Mouse (Mus musculus) MN1 (cell line): Measurements from ENCODE around the gene Olfr93.
"Not testable (repeated sequence)": the region's sequence is repeated elsewhere in the genome, so short reads cannot be mapped to it uniquely, and the experiment has no call there.

Experiments used
- DNase-seq: peaks from one replicate; pipeline ENCODE4 v3.0.0-alpha.2; 2016; ENCODE audit warnings: low spot score

Olfr93 gene

DNA sequence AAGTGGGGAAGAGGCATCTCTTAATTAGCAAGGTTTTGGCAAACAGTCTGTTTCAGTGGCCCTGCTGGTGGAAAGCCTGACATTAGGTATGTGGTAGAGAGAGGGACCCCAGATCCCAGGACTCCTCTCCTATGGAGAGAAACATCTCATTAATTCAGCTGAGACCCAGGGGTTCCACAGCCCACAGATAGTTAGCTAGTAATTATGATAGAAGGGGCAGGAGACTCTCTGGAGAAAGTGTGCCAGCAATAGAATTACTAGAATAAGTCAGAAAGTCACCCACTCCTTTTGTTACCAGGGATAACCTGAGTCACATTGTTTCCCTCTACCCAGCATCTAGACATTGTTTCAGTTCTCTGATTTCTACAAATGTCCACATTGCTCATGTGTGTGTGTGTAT is at the start of gene Olfr93:
Olfr93 (minus strand) TSS at position 101 of the 400 bp plus-strand sequence.
- DNase-seq = no peak

DNA sequence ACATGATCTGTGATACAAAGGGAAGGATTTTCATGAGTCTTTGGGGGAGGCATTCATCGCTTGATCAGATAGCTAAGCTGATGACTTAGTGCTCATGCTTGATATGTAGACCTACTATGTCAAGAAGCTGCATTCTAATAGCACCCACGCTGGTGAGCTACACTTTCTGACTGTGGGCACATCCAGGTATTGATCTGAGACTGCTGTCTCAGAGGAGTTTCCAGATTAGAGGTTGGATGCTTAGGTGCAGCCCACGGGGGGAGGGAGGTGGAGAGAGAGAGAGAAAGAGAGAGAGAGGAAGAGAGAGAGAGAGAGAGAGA is 42.6 kb upstream of the Olfr93 start:
- no peak for DNase-seq

DNA sequence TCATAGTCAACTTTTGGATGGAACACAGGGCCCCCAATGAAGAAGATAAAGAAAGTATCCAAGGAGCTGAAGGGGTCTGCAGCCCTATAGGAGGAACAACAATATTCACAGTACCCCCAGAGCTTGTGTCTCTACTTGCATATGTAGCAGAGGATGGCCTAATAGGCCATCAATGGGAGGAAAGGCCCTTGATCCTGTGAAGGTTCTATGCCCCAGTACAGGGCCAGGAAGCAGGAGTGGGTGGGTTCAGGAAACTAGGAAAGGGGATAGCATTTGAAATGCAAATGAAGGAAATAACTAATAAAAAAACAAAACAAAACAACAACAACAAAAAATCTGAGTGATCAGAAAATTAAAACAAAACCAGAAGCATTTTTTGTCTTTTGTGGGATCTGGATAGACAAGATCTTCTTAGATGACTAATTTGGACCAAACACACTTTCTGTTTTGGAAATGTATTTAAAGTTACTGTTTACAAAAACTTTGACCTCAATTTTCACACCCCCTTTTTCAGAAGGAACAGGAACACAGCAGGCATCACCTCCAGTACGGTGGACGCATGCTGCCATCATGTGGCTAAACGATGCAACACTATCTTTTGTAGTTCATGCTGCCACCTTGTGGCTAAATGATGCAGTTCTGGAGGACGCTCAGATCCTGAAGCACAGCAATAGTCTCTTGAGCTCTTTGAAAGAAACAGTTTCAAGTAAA is 42.1 kb upstream of the Olfr93 start:
- DNase-seq = peak; percentile 84

DNA sequence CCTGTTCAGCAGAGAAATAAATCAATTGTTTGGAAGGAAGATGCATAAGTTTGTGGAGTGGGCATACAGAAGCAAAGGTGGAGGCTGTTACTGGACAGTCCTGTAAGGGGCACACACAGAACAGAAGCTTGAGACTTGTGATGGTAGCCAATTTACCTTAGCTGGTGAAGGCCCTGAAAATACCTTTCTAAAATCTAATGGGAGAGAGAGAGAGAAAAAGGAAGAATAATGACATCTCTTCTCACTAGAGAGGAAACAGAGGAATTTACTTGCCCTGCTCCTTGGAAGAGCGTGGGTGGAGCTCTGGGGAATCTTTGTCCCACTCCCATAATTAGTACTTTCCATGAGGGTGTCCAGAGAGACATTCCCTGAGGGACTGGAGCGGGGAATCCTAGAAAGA is 39.6 kb upstream of the Olfr93 start, which contains the start of gene Olfr94:
Olfr94 (minus strand) TSS at position 101 of the 400 bp plus-strand sequence.
- no peak for DNase-seq

DNA sequence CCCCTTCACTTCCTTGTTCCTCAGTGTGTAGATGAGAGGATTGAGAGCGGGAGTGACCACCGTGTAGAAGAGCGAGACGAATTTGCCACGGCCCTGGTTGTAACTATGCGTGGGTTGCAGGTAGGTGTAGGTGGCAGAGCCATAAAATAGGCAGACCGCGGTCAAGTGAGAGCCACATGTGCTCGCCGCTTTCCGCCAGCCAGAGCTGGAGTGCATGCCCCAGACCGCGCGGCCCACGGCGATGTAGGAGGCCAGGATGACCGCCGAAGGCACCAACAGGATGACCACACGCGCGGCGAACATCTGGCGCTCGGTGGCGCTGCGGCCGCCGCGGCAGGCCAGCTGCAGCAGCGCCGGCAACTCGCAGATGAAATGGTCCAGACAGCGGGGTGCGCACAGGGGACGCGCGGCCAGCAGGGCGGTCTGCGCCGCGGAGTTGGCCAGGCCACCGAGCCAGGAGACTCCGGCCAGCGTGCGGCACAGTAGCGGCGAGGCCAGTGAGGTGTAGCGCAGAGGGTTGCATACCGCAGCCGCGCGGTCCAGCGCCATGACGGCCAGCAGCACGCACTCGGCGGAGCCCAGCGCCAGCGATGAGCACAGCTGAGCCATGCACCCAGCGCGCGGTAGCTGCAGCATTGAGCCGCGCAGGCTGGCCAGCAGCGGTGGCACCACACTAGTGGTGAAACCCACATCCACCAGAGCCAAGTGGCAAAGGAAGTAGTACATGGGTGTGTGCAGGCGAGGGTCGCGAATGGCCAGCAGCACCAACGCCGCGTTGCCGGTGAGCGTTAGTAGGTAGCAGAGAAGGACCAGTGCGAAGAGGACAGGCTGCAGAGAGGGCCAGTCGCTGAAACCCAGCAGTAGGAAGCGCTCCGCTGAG is 35.8 kb upstream of the Olfr93 start:
- DNase-seq = no peak

DNA sequence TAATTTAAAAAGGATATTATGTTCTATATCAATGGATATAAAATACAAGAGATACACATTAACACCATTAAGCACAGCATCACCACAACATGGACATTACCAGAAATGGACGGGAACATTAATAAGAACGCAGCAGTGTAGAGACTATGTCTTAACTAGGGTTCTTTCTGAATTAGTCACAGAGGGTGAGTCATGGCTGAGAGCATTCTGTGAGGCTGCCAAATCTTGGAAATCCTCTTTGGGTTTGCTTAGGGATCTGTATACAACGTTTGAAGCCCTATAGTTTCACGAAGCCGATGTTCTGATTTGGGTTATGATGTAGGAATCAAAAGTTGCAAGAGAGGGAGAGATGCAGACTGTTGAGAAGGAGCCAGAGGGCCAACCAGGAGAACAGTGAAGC is 33.5 kb upstream of the Olfr93 start:
- DNase-seq = no peak

DNA sequence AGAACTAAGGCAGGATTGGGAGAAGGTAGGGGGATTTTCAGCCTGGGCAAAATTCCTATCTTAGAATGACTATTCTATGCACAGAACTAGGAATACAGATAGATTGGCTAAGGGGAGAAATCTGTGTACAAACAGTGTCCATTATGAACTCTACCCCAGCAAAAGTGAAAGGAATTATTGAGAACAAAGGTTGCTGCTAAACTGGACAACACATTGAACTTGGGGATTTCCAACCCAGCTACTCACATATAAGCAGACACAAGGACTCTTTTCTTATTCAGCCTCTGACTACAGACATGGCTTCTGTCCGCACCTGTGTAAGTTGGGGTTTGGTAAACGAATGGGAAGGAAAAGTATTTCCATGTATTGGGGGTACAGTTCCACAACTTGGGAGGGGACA is 32.4 kb upstream of the Olfr93 start, which contains the start of gene Ubd:
Ubd (plus strand) TSS at position 237 of the 400 bp plus-strand sequence.
- DNase-seq = no peak

DNA sequence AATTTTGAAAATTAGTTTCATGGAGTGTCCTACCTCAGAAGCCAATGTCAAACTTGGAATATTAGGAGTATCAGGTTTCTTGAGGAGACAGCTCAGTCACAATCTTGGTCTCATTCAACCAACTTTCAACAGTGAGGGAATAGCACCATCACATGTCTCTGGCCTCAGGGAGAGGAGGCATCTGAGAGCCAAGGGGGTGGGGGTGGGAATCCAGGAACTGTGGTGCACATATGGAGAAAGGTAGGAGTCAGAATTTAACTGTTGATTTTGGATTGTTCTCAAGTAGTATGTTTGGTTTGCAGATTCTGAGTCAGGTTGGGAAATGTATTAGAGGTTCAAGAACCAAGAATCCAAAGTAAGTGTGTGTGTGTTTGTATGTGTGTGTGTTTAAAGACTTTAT is 31.7 kb upstream of the Olfr93 start:
- DNase-seq = no peak

DNA sequence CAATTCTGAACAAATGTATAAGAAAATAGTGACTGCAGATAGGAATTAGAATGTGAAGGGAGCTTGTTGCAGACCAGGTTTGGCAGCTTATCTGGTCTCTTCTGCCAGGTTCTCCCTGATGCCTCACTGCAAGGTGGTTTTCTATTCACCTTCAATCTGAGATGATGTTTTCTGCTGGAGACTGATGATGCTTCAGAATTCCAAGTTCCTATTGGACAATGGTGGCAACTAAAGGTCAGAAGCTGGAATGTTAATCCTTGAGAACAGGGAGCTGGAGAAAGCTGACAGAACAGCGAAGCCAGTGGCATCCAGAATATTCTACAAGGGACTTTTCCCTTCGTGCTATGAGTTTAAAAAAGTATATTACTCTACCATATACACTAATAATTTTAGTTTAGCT is 29.4 kb upstream of the Olfr93 start:
- DNase-seq = no peak

DNA sequence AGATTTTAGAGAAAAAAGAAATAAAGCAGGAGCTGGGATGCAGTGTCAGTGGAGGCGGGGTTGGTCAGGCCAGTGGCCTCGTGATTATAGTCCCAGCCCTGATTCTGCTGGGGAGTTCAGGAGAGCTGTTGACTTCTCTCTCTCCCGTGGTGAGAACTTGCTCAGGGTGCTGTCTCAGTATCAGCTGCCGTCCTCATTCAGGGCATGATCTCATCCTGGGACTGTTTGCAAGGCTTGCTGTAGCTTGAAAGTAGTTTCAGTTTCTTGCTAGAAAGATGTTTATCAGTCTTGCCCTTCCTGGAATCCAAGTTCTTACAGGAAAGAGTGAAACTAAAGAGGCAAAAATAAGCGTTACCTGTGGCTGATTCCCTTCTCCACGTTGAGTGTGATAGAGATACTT is 24.2 kb upstream of the Olfr93 start:
- no peak for DNase-seq

DNA sequence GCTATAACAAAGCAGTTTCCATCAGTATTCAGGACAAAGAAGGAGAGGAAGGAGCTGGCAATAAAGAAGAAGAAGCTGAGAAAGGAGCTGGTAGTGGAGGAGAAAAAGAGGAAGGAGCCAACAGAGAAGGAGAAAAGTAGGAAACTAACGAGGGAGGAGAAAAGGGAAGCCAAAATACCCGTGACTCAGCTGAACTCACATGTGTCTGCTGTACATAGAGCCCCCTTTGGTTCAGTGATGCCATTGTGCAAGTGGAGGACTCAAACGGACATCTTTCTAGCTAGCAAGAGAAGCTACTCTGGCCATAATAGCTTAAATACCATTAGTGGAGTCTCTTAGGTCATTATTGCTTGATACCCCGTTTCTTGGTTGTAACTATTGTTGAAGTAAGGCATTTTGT is 29.9 kb downstream of the Olfr93 start:
- DNase-seq = not testable (repeated sequence)

DNA sequence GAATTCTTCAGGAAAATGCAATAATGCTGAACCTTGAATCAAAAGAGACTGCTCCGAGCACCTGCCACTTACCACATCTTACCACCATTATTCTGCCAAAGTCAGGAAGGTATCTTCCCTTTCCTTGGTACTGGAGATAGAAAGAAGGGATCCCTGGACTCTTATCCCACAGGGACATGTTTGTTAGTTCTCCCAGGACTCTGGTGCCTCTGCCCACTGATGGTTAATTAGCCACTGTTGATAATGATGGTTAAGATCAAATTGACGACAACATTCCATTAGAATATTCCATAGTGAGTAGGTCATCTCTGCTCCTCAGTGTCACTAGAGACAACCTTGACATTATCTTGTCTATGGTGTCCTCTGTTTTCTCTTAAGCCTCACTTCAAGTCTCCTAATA is 41.3 kb downstream of the Olfr93 start, which contains the start of gene Olfr92:
Olfr92 (minus strand) TSS at position 101 of the 400 bp plus-strand sequence.
- no peak for DNase-seq

DNA sequence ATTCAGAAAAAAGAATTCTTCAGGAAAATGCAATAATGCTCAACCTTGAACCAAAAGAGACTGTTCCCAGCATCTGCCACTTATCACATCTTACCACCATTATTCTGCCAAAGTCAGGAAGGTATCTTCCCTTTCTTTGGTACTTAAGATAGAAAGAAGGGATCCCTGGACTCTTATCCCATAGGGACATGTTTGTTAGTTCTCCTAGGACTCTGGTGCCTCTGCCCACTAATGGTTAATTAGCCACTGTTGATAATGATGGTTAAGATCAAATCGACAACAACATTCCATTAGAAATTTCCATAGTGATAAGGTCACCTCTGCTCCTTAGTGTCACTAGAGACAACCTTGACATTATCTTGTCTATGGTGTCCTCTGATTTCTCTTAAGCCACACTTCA is 63.1 kb downstream of the Olfr93 start, which contains the start of gene Olfr91:
Olfr91 (minus strand) TSS at position 101 of the 400 bp plus-strand sequence.
- DNase-seq = no peak

DNA sequence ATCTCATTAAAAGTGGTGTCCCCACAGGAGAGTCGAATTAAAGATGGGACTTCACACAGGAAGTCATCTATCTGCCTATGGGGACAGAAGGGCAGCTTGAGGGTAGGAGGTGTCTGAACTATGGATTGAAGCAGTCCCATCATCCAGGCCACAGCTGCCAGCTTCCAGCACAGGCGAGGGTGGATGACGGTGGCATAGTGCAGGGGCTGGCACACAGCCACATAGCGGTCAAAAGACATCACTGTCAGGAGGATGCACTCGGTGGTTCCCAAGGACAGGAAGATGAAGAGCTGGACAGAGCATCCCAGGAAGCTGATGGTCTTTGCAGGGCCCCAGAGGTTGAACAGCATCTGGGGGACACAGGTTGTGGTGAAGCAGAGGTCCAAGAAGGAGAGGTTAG is 68.0 kb downstream of the Olfr93 start:
- no peak for DNase-seq

DNA sequence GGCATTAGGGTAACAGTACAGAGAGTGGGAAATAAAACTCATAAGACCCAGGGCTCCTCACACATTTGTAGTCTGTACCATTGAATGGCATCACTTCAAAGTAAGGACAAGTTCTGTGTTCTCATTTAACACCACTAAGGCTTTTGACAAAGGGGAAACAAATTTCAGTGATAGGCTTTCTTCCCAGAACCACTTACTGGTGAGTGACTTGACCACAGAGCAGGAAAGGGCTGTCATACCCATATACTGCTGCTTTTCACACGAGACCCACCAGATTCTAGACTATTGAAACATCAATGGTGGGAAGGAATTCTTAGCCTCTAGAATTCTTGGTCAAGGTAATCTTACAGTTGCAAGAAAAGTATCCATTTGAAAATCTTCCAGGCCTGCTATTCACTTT is 69.1 kb downstream of the Olfr93 start:
- DNase-seq = no peak
